Mouse (Mus musculus) activated CD4-positive, CD25-positive, alpha-beta regulatory T cell, adult 4 months (primary cell): Measurements from ENCODE around the gene Pth2. TPM values are rescaled to one million over a fixed set of nuclear protein-coding genes. Genes with fewer than 3 reads are reported as not detected.
"Not testable (repeated sequence)": the region's sequence is repeated elsewhere in the genome, so short reads cannot be mapped to it uniquely, and the experiment has no call there.

ENCODE experiments used
- ATAC-seq: one replicate; pipeline ENCODE4 v1.8.0; 2017
- polyA plus RNA-seq, 2 experiments: library from polyadenylated mRNA; unstranded; fragments of 100-300 nt; shearing (Covaris generic); gene quantifications; one replicate each; pipeline ENCODE4 v1.2.1; 2017

The Pth2 gene
- not detected for polyA plus RNA-seq

GRCm38 (mm10) chr7:45180896-45181477 lies at the start of gene Pth2:
Gene Pth2 (plus strand): TSS chr7:45180995.
- ATAC-seq: no peak

- ATAC-seq: no peak
Observed at GRCm38 (mm10) chr7:45131850-45132249, 48.9 kb upstream of the Pth2 start.

- ATAC-seq: no peak
Observed at GRCm38 (mm10) chr7:45133446-45134159, 47.2 kb upstream of the Pth2 start.

GRCm38 (mm10) chr7:45134544-45135026 lies 46.2 kb upstream of the Pth2 start:
- ATAC-seq: no peak

- ATAC-seq: no peak
Observed at GRCm38 (mm10) chr7:45135370-45135769, 45.4 kb upstream of the Pth2 start.

GRCm38 (mm10) chr7:45135993-45136567 lies 44.7 kb upstream of the Pth2 start, which contains the start of the genes Gm45713 and Flt3l:
Gene Gm45713 (minus strand): TSS chr7:45136231.
Gene Flt3l (minus strand): TSS chr7:45136432.
- ATAC-seq: peak; percentile 81

- ATAC-seq: peak; percentile 12
Observed at GRCm38 (mm10) chr7:45137171-45138006, 43.4 kb upstream of the Pth2 start.

GRCm38 (mm10) chr7:45138403-45138802 lies 42.4 kb upstream of the Pth2 start:
- no peak for ATAC-seq

- ATAC-seq: no peak
Observed at GRCm38 (mm10) chr7:45139904-45140723, 40.7 kb upstream of the Pth2 start.

- ATAC-seq: no peak
Observed at GRCm38 (mm10) chr7:45141319-45141718, 39.5 kb upstream of the Pth2 start.

GRCm38 (mm10) chr7:45141914-45142313 lies 38.9 kb upstream of the Pth2 start:
- no peak for ATAC-seq

GRCm38 (mm10) chr7:45144368-45145174 lies 36.2 kb upstream of the Pth2 start:
- ATAC-seq: no peak

- ATAC-seq: no peak
Observed at GRCm38 (mm10) chr7:45145460-45145859, 35.3 kb upstream of the Pth2 start.

GRCm38 (mm10) chr7:45147267-45147666 lies 33.5 kb upstream of the Pth2 start:
- no peak for ATAC-seq

GRCm38 (mm10) chr7:45147899-45148298 lies 32.9 kb upstream of the Pth2 start:
- ATAC-seq: no peak

GRCm38 (mm10) chr7:45148534-45149098 lies 32.2 kb upstream of the Pth2 start:
- ATAC-seq: no peak

- ATAC-seq: no peak
Observed at GRCm38 (mm10) chr7:45149545-45149944, 31.2 kb upstream of the Pth2 start.

- ATAC-seq: no peak
Observed at GRCm38 (mm10) chr7:45150321-45150720, 30.5 kb upstream of the Pth2 start.

GRCm38 (mm10) chr7:45151303-45151702 lies 29.5 kb upstream of the Pth2 start:
- no peak for ATAC-seq

GRCm38 (mm10) chr7:45153052-45153451 lies 27.7 kb upstream of the Pth2 start:
- not testable (repeated sequence) for ATAC-seq

GRCm38 (mm10) chr7:45153586-45153985 lies 27.2 kb upstream of the Pth2 start:
- ATAC-seq: no peak
